ENCODE assay signal across 16 mouse cellular contexts in genomic region chr13:9022623-9023022, GRCm38 (mm10). TPM values are rescaled to one million over a fixed set of nuclear protein-coding genes. Genes with fewer than 3 reads are reported as not detected.
A peak's percentile ranks its signal among the peaks of the same experiment; 100 is the strongest.
DNase-seq lines count a peak whose midpoint lies in the region; ATAC-seq and TF ChIP-seq lines count a peak whose summit lies in the region.
"Had no signal": no experiment of that assay in that cellular context is flagged by ENCODE, and none has a peak within 500 bp of the region (broad histone marks: within the 10 kb centered on the region; RNA-seq: fewer than 3 reads in every experiment).

No protein-coding gene starts in this region.

- no peak for DNase-seq in liver, embryonic 11.5 days (ENCODE audit: low spot score)
- no peak for DNase-seq in liver
- no peak for DNase-seq in intestine, embryonic 14.5 days (ENCODE audit: low spot score)
- DNase-seq in liver, postnatal 0 days = no peak
- DNase-seq in adrenal gland, adult 18-20 months (ENCODE audit: low spot score in 2 of 2) = no peak
- no peak for DNase-seq in gastrocnemius, adult 2 months
- DNase-seq: adrenal gland, adult 8-10 months; cerebellum, postnatal 14 days; gastrocnemius, postnatal 25 days; lung, postnatal 14 days; thymus, postnatal 25 days had no signal

- H3K4me2 ChIP-seq in liver, embryonic 11.5 days = no peak overlapping the region
- no peak overlapping the region for H3K4me2 ChIP-seq in intestine, embryonic 14.5 days (ENCODE audit: low read length)
- no peak overlapping the region for H3K4me2 ChIP-seq in liver, postnatal 0 days (ENCODE audit: low read depth, low read length)
- no peak overlapping the region for H3K4me2 ChIP-seq in stomach, embryonic 15.5 days
- H3K4me2 ChIP-seq in hindbrain, embryonic 13.5 days = no peak overlapping the region
- H3K4me2 ChIP-seq: embryonic facial prominence, embryonic 13.5 days; midbrain, embryonic 13.5 days had no signal

- H3K27me3 ChIP-seq in liver, embryonic 11.5 days (replicated peaks; ENCODE audit: control insufficient read depth, insufficient read depth, low read length) = no peaks in the 10 kb centered on the region
- no peaks in the 10 kb centered on the region for H3K27me3 ChIP-seq in intestine, embryonic 14.5 days (replicated peaks; ENCODE audit: control insufficient read depth, insufficient read depth, low read length)
- H3K27me3 ChIP-seq in liver, postnatal 0 days (ENCODE audit: insufficient read depth, low read length) = no peaks in the 10 kb centered on the region
- no peaks in the 10 kb centered on the region for H3K27me3 ChIP-seq in stomach, embryonic 15.5 days (replicated peaks)
- H3K27me3 ChIP-seq in hindbrain, embryonic 13.5 days = no peaks in the 10 kb centered on the region
- H3K27me3 ChIP-seq: embryonic facial prominence, embryonic 13.5 days; midbrain, embryonic 13.5 days had no signal

- ATAC-seq in liver, embryonic 11.5 days (replicated peaks; ENCODE audit: low FRiP score) = peak; percentile 50
- ATAC-seq in intestine, embryonic 14.5 days (replicated peaks; ENCODE audit: low FRiP score, low TSS enrichment, low read depth) = peak; percentile 77; the same call in 1 of the 2 replicates
- peak; percentile 47 for ATAC-seq in liver, postnatal 0 days
- peak; percentile 88 for ATAC-seq in stomach, embryonic 15.5 days (ENCODE audit: insufficient read depth, low FRiP score, low read depth)
- no peak for ATAC-seq in hindbrain, embryonic 13.5 days (ENCODE audit: low FRiP score)
- ATAC-seq: midbrain, embryonic 13.5 days had no signal

- intact Hi-C loops in gastrocnemius, adult 2 months (cut with DNase I) = no loop called here

- peak; percentile 35; the same call in 1 of the 2 replicates for TF ChIP-seq EP300 in liver, postnatal 0 days (IDR thresholded peaks at IDR 0.05; ENCODE audit: low read depth)

- H3K9ac ChIP-seq in liver, embryonic 11.5 days (ENCODE audit: low read depth, low read length) = no peak overlapping the region
- H3K9ac ChIP-seq in intestine, embryonic 14.5 days (ENCODE audit: low read length) = no peak overlapping the region
- no peak overlapping the region for H3K9ac ChIP-seq in liver, postnatal 0 days (replicated peaks)
- no peak overlapping the region for H3K9ac ChIP-seq in stomach, embryonic 15.5 days
- no peak overlapping the region for H3K9ac ChIP-seq in hindbrain, embryonic 13.5 days
- H3K9ac ChIP-seq: embryonic facial prominence, embryonic 13.5 days; midbrain, embryonic 13.5 days had no signal

- no peak for TF ChIP-seq CTCF in liver, postnatal 0 days (IDR thresholded peaks at IDR 0.05; ENCODE audit: low read depth)
- no peak for TF ChIP-seq CTCF in gastrocnemius, adult 2 months (IDR thresholded peaks at IDR 0.05)

- 54% methylated on average over 1 of the region's 1 CpGs for WGBS in liver, embryonic 11.5 days
- 85% methylated on average over 1 of the region's 1 CpGs for WGBS in intestine, embryonic 14.5 days
- WGBS in liver, postnatal 0 days (ENCODE audit: insufficient replicate concordance) = 35% methylated on average over 1 of the region's 1 CpGs
- 33% methylated on average over 1 of the region's 1 CpGs for WGBS in stomach, embryonic 15.5 days
- 86% methylated on average over 1 of the region's 1 CpGs for WGBS in hindbrain, embryonic 13.5 days

- H3K9me3 ChIP-seq in liver, embryonic 11.5 days (ENCODE audit: control insufficient read depth, low read length) = no peaks in the 10 kb centered on the region
- H3K9me3 ChIP-seq in intestine, embryonic 14.5 days (ENCODE audit: control insufficient read depth, low read length) = no peaks in the 10 kb centered on the region
- H3K9me3 ChIP-seq in liver, postnatal 0 days (ENCODE audit: low read length) = no peaks in the 10 kb centered on the region
- no peaks in the 10 kb centered on the region for H3K9me3 ChIP-seq in stomach, embryonic 15.5 days
- H3K9me3 ChIP-seq in hindbrain, embryonic 13.5 days = no peaks in the 10 kb centered on the region
- H3K9me3 ChIP-seq: embryonic facial prominence, embryonic 13.5 days; heart, embryonic 10.5 days; midbrain, embryonic 13.5 days had no signal

- no peak overlapping the region for H3K4me3 ChIP-seq in liver, embryonic 11.5 days (ENCODE audit: low read depth, low read length)
- no peak overlapping the region for H3K4me3 ChIP-seq in intestine, embryonic 14.5 days (ENCODE audit: low read depth, low read length)
- no peak overlapping the region for H3K4me3 ChIP-seq in liver, postnatal 0 days (ENCODE audit: low read depth, low read length)
- no peak overlapping the region for H3K4me3 ChIP-seq in stomach, embryonic 15.5 days (replicated peaks)
- no peak overlapping the region for H3K4me3 ChIP-seq in hindbrain, embryonic 13.5 days
- no peak overlapping the region for H3K4me3 ChIP-seq in gastrocnemius, adult 2 months
- H3K4me3 ChIP-seq: embryonic facial prominence, embryonic 13.5 days; heart, embryonic 10.5 days; midbrain, embryonic 13.5 days had no signal

- no peaks in the 10 kb centered on the region for H3K36me3 ChIP-seq in liver, embryonic 11.5 days (ENCODE audit: control insufficient read depth, insufficient read depth, low read length)
- no peaks in the 10 kb centered on the region for H3K36me3 ChIP-seq in intestine, embryonic 14.5 days (ENCODE audit: control insufficient read depth, insufficient read depth, low read length)
- H3K36me3 ChIP-seq in liver, postnatal 0 days (replicated peaks; ENCODE audit: insufficient read depth, low read length) = no peaks in the 10 kb centered on the region
- no peaks in the 10 kb centered on the region for H3K36me3 ChIP-seq in stomach, embryonic 15.5 days
- H3K36me3 ChIP-seq in hindbrain, embryonic 13.5 days = no peaks in the 10 kb centered on the region
- H3K36me3 ChIP-seq: embryonic facial prominence, embryonic 13.5 days; heart, embryonic 10.5 days; midbrain, embryonic 13.5 days had no signal

- H3K4me1 ChIP-seq in liver, embryonic 11.5 days (replicated peaks; ENCODE audit: control insufficient read depth, insufficient read depth, low read length) = peaks cover 20% of the 10 kb centered on the region
- H3K4me1 ChIP-seq in intestine, embryonic 14.5 days (replicated peaks; ENCODE audit: control insufficient read depth, insufficient read depth, low read length) = no peaks in the 10 kb centered on the region
- H3K4me1 ChIP-seq in liver, postnatal 0 days (ENCODE audit: insufficient read depth) = peaks cover 36% of the 10 kb centered on the region
- H3K4me1 ChIP-seq in stomach, embryonic 15.5 days = no peaks in the 10 kb centered on the region
- no peaks in the 10 kb centered on the region for H3K4me1 ChIP-seq in hindbrain, embryonic 13.5 days (replicated peaks)
- H3K4me1 ChIP-seq: embryonic facial prominence, embryonic 13.5 days; midbrain, embryonic 13.5 days had no signal

- H3K27ac ChIP-seq in liver, embryonic 11.5 days (ENCODE audit: low read depth, low read length) = no peak overlapping the region
- H3K27ac ChIP-seq in intestine, embryonic 14.5 days (ENCODE audit: low read depth) = no peak overlapping the region
- H3K27ac ChIP-seq in liver, postnatal 0 days (ENCODE audit: low read depth) = no peak overlapping the region
- peak overlapping the region; percentile 57; the same call in 1 of the 2 replicates for H3K27ac ChIP-seq in stomach, embryonic 15.5 days
- no peak overlapping the region for H3K27ac ChIP-seq in hindbrain, embryonic 13.5 days
- no peak overlapping the region for H3K27ac ChIP-seq in gastrocnemius, adult 2 months
- H3K27ac ChIP-seq: embryonic facial prominence, embryonic 13.5 days; heart, embryonic 10.5 days; midbrain, embryonic 13.5 days had no signal

RNA-seq across cellular contexts. Expression of gene Gtpbp4, which starts 26.7 kb away (rescaled TPM):
- 108 and 109 TPM in 2 replicates for polyA plus RNA-seq in liver, embryonic 11.5 days (2014; fragmentation: Nextera tagmentation; extraction: Ambion mirVana)
- polyA plus RNA-seq in intestine, embryonic 14.5 days (2014; fragmentation: Nextera tagmentation; extraction: Ambion mirVana) = 88.3 and 88.4 TPM in 2 replicates
- polyA plus RNA-seq in liver, postnatal 0 days (2015; fragmentation: Nextera tagmentation; extraction: Ambion mirVana) = 35.7 and 38.9 TPM in 2 replicates
- 74.5 and 81.7 TPM in 2 replicates for polyA plus RNA-seq in stomach, embryonic 15.5 days (2015; fragmentation: Nextera tagmentation; extraction: Ambion mirVana)
- polyA plus RNA-seq in hindbrain, embryonic 13.5 days (2015; fragmentation: Nextera tagmentation; extraction: Ambion mirVana) = 72.9 and 83.8 TPM in 2 replicates
- 10 to 100 TPM; 70.7 to 72.4 TPM for total RNA-seq in adrenal gland, adult 18-20 months (2021)
- 10 to 100 TPM; 39.4 to 43.7 TPM for total RNA-seq in gastrocnemius, adult 2 months (2021)
